Mouse (Mus musculus) testis, postnatal 10 days (tissue): ENCODE data around the gene Gclc.

Experiments
- DNase-seq: peaks from one replicate; pipeline ENCODE4 v3.0.0; 2021; ENCODE audit warnings: low spot score

Gclc gene

DNA sequence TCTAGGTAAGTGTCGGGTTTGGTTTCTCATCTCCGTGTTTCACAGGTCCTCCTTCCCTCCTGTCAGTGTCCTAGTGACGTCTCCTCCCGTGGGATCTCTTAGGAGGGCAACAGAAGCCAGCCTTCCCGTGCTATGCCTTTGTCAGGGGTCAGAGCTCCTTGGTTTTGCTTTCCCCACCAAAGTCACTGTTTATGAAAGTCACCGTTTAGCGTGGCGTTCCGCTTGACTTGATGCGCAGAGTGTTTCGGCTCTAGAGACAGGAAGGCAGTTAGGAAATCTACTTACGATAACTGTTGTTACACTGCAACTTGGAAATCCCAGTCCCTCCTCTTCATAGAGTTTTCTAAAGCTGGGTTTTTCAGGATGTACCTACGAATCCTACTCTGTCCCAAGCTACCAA is 28.7 kb downstream of the Gclc start:
- no peak for DNase-seq

DNA sequence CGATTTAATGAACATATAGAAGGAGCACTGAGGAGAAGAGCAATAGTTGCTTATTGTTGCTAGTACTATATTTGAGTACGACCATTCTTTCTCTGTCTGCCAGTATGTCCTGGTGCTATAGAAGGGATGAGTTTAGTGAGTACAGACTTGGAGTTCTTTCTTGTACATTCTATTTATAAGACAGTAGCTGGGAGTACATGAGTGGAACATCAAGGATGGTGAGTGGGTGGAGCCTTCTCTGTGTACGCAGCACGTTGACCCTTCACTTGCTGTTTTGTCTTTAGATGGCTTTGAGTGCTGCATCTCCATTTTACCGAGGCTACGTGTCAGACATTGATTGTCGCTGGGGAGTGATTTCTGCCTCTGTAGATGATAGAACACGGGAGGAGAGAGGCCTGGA is 31.1 kb downstream of the Gclc start:
- DNase-seq, result no peak

GRCm38 (mm10) chr9:77787936-77788335 is 33.6 kb downstream of the Gclc start:
- no peak for DNase-seq

- peak; percentile 70 for DNase-seq
These were observed 35.4 kb downstream of the Gclc start for GRCm38 (mm10) chr9:77789615-77790348.

- DNase-seq, result no peak
These were observed 39.5 kb downstream of the Gclc start for GRCm38 (mm10) chr9:77793838-77794237.

DNA sequence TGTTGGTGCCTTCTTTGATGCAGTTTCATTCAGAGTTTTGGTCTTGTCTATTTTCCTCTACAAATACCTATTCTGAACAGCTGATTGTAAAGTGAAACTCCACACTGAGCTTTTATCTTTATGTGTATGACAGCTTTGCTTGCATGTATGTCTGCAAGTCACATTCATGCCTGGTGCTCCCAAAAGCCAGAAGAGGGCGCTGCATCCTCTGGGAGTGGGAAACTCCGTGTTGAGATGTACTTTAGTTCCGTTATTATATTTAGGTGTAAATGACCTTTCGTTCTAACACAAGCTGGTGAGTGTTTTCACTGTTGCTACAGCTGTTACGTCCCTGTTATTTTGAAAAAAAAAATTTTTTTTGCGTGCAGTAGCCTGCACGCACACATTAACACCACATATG is 48.1 kb downstream of the Gclc start:
- peak; percentile 74 for DNase-seq

GRCm38 (mm10) chr9:77806426-77806825 is 52.1 kb downstream of the Gclc start:
- DNase-seq, result no peak

- DNase-seq, result peak; percentile 91
These were observed 52.7 kb downstream of the Gclc start for GRCm38 (mm10) chr9:77806842-77807668.

DNA sequence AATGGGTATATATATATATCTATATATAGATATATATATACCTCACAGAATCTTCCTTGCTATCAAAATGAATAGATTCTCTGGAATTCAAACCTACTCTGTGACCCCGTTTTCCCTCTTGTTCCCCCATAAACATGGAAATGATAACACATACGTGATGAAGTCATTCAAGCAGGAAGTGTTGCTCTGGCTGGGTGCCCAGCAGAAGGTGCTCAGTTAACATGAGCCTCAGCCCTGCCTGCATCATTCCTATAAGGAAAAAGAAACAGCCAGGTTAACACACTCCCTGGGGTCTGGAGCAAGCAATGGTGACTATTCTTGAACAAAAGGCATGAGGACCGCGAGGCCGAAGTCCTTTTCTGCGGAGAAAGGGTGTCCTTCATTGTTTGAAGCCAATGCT is 54.1 kb downstream of the Gclc start:
- DNase-seq, result no peak

DNA sequence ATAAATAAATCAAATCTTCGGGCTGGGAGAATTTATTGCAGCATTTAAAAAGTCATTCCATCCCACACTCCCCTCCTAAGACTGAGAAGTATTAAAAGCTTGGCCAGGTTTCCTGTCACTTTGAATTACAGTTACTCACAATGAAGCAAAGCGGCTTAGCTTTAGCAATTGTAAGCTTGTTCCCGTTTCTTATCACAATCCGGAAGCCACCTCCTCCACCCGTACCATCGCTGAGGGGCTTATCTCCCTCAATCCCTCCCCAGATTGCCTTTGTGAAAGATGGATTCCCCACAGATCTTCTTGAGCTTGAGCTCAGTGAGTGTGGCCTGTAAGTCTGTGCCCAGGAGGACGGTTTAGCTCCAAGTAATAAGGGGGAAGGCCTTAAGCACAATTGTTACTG is 64.5 kb downstream of the Gclc start:
- DNase-seq, result no peak

DNA sequence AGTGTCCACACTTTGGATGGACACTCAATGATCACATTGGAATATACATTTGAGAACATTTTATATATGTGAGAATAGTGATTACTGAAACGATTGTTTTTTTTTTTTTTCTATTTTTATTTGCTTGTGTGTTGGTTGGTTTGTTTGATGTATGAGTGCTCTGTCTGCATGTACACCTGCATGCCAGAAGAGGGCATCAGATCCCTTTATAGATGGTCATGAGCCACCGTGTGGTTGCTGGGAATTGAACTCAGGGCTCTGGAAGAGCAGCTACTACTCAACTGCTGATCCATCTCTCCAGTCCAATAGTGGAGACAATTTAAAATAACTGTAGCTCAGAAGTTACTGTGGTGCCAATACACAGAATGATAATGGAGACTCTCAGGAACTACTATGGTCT is 65.0 kb downstream of the Gclc start:
- DNase-seq, result no peak

DNA sequence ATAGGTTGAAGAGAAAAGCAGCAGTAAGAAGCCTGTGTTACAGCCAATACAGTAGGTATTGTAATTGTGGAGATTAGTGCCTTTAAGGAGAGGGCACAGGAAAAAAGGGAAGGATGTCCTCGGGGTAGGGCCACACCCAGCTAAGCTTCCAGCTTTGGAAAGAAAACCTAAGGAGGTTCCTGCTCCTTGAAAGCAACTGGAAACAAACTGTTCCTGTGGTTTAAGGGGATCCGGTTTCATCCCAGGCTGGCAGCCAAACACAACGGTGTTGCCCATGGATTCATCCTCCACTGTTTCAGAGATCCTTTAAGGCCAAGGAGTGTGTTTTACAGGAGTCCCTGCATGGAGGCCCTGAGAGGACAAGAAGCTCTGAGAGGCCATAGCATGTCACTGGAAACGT is 66.5 kb downstream of the Gclc start:
- DNase-seq, result no peak

DNA sequence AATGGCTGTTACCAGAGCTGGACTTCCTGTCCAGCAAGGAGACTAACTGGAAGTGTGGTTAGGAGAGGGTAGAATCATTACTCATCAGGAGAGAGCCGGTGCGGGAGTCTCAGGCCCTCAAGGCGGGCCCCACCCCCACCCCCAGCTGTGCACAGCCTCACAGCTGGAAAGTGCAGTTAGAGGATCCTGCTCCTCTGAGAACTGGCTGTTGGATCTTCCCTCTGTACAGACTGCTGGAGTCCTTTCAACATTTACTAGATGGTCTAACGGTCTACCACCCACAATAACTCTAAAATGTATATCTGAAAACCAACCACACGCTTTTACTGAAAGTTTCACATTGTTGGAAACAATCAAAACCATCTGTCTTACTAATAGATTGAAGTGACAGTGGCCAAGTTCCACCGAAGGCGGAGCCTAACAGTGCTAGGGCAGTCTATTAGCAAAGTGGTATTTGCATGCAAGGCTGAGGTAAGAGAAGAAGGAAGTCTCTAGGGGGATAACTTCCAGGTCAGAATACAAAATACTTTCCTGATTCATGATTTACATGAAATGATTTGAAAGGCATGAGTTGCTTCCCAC is 71.1 kb downstream of the Gclc start:
- DNase-seq, result no peak

GRCm38 (mm10) chr9:77826237-77826636 is 71.9 kb downstream of the Gclc start:
- DNase-seq, result no peak

DNA sequence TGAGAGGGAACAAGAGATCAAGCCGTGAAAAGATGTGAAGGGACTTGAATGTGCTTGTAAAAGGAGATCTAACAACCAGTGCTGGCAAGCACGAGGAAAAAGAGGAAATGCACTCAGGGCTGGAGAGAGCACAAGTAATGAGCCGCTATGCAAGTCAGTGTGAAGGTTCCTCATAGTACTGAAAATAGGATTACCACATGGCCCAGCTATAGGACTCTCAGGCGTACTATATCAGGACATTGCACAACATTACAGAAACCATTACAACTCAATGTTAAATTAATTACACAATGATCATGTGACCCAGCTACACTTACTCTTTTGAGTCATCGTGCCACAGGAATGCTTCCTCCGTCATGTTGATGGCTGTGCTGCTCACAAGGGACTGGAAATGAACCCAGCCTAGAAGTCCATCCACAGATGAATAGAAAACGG is 74.2 kb downstream of the Gclc start:
- DNase-seq, result no peak

GRCm38 (mm10) chr9:77834259-77834993 is 80.1 kb downstream of the Gclc start:
- no peak for DNase-seq

- DNase-seq, result no peak
These were observed 80.8 kb downstream of the Gclc start for GRCm38 (mm10) chr9:77835122-77835521.

DNA sequence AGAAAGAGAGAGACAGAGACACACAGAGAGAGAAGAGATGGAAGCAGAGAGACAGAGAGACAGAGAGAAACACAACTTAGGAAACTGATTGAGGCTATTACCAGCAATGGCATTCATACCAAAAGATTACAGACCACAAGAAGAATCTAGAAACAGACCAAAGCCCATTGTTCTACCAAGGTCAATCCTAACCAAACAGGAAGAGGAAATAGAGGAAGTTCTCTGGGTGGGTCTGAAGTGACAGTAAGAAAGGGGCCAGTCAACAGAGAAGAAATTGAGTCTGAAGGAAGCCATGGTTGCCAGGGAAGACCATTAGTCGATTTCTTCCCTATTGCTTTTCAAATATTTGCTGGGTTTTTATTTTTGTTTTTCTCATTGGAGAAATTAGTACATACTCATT is 81.4 kb downstream of the Gclc start:
- DNase-seq, result no peak

GRCm38 (mm10) chr9:77838586-77838985 is 84.3 kb downstream of the Gclc start:
- DNase-seq, result peak; percentile 45
